Mouse (Mus musculus) MEL (cell line): ENCODE measurements around the gene Gadd45g.

Source experiments
- CTCF ChIP-seq, 3 experiments: IDR thresholded peaks in 2 of 3; conservative IDR thresholded peaks in 1 of 3; 2 replicates each; pipeline ENCODE4 v1.5.1; 2011 to 2012; ENCODE audit warnings: low read length in 3 of 3, low read depth in 2 of 3, mild to moderate bottlenecking in 2 of 3, improper control_type of control experiment in 1 of 3, inconsistent platforms in 1 of 3, mixed read lengths in 1 of 3, moderate library complexity in 1 of 3; ENCODE audit not compliant: control insufficient read depth in 1 of 3, insufficient read depth in 1 of 3, poor library complexity in 1 of 3, severe bottlenecking in 1 of 3
- EP300 ChIP-seq, 2 experiments: IDR thresholded peaks; 2 replicates each; pipeline ENCODE4 v1.6.1; 2011; ENCODE audit warnings: improper control_type of control experiment in 2 of 2, low read length in 2 of 2, low read depth in 1 of 2, mild to moderate bottlenecking in 1 of 2
- ETS1 ChIP-seq: IDR thresholded peaks from 2 replicates; pipeline ENCODE4 v1.6.1; 2012; ENCODE audit warnings: low read depth, mild to moderate bottlenecking, inconsistent platforms, low read length, improper control_type of control experiment, moderate library complexity
- GATA1 ChIP-seq: IDR thresholded peaks from 2 replicates; pipeline ENCODE4 v1.6.1; 2011; ENCODE audit warnings: low read depth, low read length, improper control_type of control experiment
- KAT2A ChIP-seq: conservative IDR thresholded peaks from 2 replicates; pipeline ENCODE4 v1.6.1; 2012; ENCODE audit warnings: low read depth, low read length, improper control_type of control experiment, inconsistent platforms
- MAFK ChIP-seq: IDR thresholded peaks from 2 replicates; pipeline ENCODE4 v1.6.1; 2011; ENCODE audit warnings: low read depth, mild to moderate bottlenecking, low read length, improper control_type of control experiment, borderline replicate concordance
- MAZ ChIP-seq: IDR thresholded peaks from 2 replicates; pipeline ENCODE4 v1.6.1; 2012; ENCODE audit warnings: low read depth, mild to moderate bottlenecking, inconsistent platforms, low read length, improper control_type of control experiment
- MXI1 ChIP-seq: IDR thresholded peaks from 2 replicates; pipeline ENCODE4 v1.6.1; 2011; ENCODE audit warnings: mild to moderate bottlenecking, low read depth, low read length, improper control_type of control experiment
- POLR2A ChIP-seq, 2 experiments: IDR thresholded peaks; 2 replicates each; pipeline ENCODE4 v1.6.1; 2011 to 2012; ENCODE audit warnings: low read length in 2 of 2, mild to moderate bottlenecking in 2 of 2, control low read depth in 1 of 2, improper control_type of control experiment in 1 of 2, low read depth in 1 of 2, moderate library complexity in 1 of 2; ENCODE audit not compliant: control insufficient read depth in 1 of 2, insufficient read depth in 1 of 2, poor library complexity in 1 of 2
- SIN3A ChIP-seq: IDR thresholded peaks from 2 replicates; pipeline ENCODE4 v1.6.1; 2012; ENCODE audit warnings: low read length, improper control_type of control experiment, inconsistent platforms
- TCF12 ChIP-seq: IDR thresholded peaks from 2 replicates; pipeline ENCODE4 v1.6.1; 2014; ENCODE audit warnings: low read depth, mild to moderate bottlenecking, inconsistent platforms, low read length, improper control_type of control experiment, moderate library complexity
- ZMIZ1 ChIP-seq: IDR thresholded peaks from 2 replicates; pipeline ENCODE4 v1.6.1; 2012; ENCODE audit warnings: low read depth, mild to moderate bottlenecking, inconsistent platforms, low read length, improper control_type of control experiment, moderate library complexity
- ZNF384 ChIP-seq: IDR thresholded peaks from 2 replicates; pipeline ENCODE4 v1.6.1; 2012; ENCODE audit warnings: low read depth, mild to moderate bottlenecking, inconsistent platforms, low read length, improper control_type of control experiment

- TF ChIP-seq ETS1 (no peak), SIN3A (no peak), CTCF (IDR thresholded peaks at IDR 0.05 in 2 of 3, conservative IDR thresholded peaks at IDR 0.05 in 1 of 3; ENCODE audit: control insufficient read depth in 1 of 3, insufficient read depth in 1 of 3, low read depth in 2 of 3, low read length in 3 of 3, poor library complexity in 1 of 3, severe bottlenecking in 1 of 3) (no peak), MXI1 (no peak), POLR2A (IDR thresholded peaks at IDR 0.05; ENCODE audit: control insufficient read depth in 1 of 2, insufficient read depth in 1 of 2, low read depth in 1 of 2, low read length in 2 of 2, poor library complexity in 1 of 2) (no peak), KAT2A (no peak), EP300 (IDR thresholded peaks at IDR 0.05; ENCODE audit: low read depth in 1 of 2, low read length in 2 of 2) (no peak), MAFK (no peak), TCF12 (no peak), ZMIZ1 (no peak), GATA1 (no peak), MAZ (no peak), ZNF384 (no peak)
These were observed 12.9 kb upstream of the Gadd45g start for GRCm38 (mm10) chr13:51833611-51834010.
